Mouse (Mus musculus): ENCODE results near the gene Olfr54. TPM values are rescaled to one million over a fixed set of nuclear protein-coding genes. Genes with fewer than 3 reads are reported as not detected.
"Not testable (repeated sequence)": the region's sequence is repeated elsewhere in the genome, so short reads cannot be mapped to it uniquely, and the experiment has no call there.

The Olfr54 gene
- polyA plus RNA-seq, 1 experiment from 2014 or later, result not detected

DNA sequence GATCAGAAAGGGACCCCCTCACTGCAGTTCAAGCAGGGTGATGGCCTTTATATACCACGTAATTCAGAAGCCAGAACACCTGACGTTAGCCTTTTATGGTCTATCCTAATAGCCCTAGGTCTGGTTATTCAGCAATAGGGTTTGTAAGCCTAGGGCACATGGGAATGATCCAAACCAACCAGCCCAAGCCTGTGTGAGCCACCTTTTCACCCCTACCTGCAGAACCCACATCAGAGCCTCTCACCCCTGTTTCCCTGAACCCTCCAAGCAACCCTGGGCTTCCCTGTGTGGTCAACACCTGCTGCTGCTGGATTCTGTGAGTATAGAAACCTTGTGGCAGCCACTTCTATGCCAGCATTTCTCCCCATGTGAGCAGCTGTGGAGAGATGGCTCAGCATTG lies 16.2 kb downstream of the Olfr54 start:
- Histone ChIP-seq H3K4me2 (ENCODE audit: low read length) (no peak overlapping the region), H3K27me3 (replicated peaks; ENCODE audit: control insufficient read depth, insufficient read depth, low read length) (no peaks in the 10 kb centered on the region), H3K27ac (ENCODE audit: low read depth, low read length) (no peak overlapping the region), H3K4me1 (ENCODE audit: control insufficient read depth, insufficient read depth, low read depth, low read length) (no peaks in the 10 kb centered on the region), H3K4me3 (ENCODE audit: low read length) (no peak overlapping the region), H3K9ac (ENCODE audit: low read depth, low read length) (no peak overlapping the region), H3K9me3 (ENCODE audit: control insufficient read depth, low read length) (no peaks in the 10 kb centered on the region), H3K36me3 (ENCODE audit: control insufficient read depth, insufficient read depth, low read length) (no peaks in the 10 kb centered on the region)
- no peak for ATAC-seq
- WGBS, result 71% methylated on average over 2 of the region's 2 CpGs

DNA sequence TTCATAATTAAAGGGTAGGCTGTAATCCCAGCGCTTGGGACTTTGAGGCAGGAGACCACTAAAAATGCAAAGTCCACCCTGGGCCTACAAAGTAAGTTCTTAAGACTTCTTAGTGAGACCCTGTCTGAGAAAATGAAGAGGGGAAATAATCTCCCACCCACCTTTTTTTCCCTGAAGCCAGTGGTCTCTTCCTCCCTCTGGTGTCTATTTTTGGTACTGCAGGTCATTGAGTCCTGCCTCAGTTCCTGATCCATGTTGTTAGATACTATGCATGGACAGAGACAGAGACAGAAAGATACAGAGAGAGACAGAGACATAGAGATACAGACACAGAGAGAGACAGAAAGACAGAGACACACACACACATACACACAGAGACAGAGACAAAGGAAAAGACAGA lies 18.8 kb downstream of the Olfr54 start:
- WGBS, result 32% methylated on average over 1 of the region's 1 CpGs
- no peaks in the 10 kb centered on the region for H3K36me3 ChIP-seq (ENCODE audit: control insufficient read depth, insufficient read depth, low read length)
- ATAC-seq, result no peak
- no peak overlapping the region for H3K4me2 ChIP-seq (ENCODE audit: low read length)
- no peak overlapping the region for H3K9ac ChIP-seq (ENCODE audit: low read depth, low read length)
- no peak overlapping the region for H3K27ac ChIP-seq (ENCODE audit: low read depth, low read length)
- H3K27me3 ChIP-seq (replicated peaks; ENCODE audit: control insufficient read depth, insufficient read depth, low read length), result no peaks in the 10 kb centered on the region
- H3K4me1 ChIP-seq (ENCODE audit: control insufficient read depth, insufficient read depth, low read depth, low read length), result no peaks in the 10 kb centered on the region
- no peak overlapping the region for H3K4me3 ChIP-seq (ENCODE audit: low read length)
- no peaks in the 10 kb centered on the region for H3K9me3 ChIP-seq (ENCODE audit: control insufficient read depth, low read length)

DNA sequence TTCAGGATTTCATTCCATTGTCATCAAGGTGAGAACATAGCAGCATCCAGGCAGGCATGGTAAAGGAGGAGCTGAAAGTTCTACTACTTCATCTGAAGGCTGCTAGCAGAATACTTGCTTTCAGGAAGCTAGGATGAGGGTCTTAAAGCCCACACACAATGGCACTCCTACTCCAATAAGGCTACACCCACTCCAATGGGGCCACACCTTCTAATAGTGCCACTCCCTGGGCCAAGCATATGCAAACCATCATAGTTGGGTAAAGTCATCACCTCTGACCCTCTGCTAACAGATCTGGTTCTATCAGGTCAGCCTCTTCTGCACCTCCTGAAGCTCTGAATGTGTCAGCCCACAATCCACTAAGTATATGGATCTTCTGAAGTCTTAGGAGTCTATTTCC lies 20.1 kb downstream of the Olfr54 start:
- H3K4me2 ChIP-seq (ENCODE audit: low read length); H3K27me3 ChIP-seq (replicated peaks; ENCODE audit: control insufficient read depth, insufficient read depth, low read length); H3K4me3 ChIP-seq (ENCODE audit: low read length); H3K9ac ChIP-seq (ENCODE audit: low read depth, low read length); H3K27ac ChIP-seq (ENCODE audit: low read depth, low read length); H3K9me3 ChIP-seq (ENCODE audit: control insufficient read depth, low read length); ATAC-seq; H3K4me1 ChIP-seq (ENCODE audit: control insufficient read depth, insufficient read depth, low read depth, low read length); H3K36me3 ChIP-seq (ENCODE audit: control insufficient read depth, insufficient read depth, low read length): not testable (repeated sequence)

DNA sequence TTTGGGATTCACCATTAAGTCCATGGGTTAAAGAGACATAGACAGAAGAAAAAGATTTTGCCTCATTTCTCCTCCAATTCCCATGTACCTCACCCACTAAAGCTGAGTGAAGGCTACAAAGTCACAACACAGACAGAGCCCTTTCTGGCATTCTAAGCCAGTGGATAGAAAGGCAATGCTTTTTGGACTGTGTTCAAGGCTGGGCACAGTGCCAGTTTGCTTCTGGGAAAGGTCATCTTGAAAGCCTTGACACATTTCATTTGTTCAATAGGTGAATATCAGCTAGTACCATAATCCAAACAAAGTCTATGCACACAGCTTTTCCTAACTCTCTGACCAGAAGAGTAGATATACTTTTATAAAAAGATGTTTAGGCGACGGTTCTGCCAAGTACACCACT lies 21.9 kb downstream of the Olfr54 start:
- Histone ChIP-seq H3K9ac (ENCODE audit: low read depth, low read length) (no peak overlapping the region), H3K4me1 (ENCODE audit: control insufficient read depth, insufficient read depth, low read depth, low read length) (no peaks in the 10 kb centered on the region), H3K27ac (ENCODE audit: low read depth, low read length) (no peak overlapping the region), H3K4me3 (ENCODE audit: low read length) (no peak overlapping the region), H3K36me3 (ENCODE audit: control insufficient read depth, insufficient read depth, low read length) (no peaks in the 10 kb centered on the region), H3K27me3 (replicated peaks; ENCODE audit: control insufficient read depth, insufficient read depth, low read length) (no peaks in the 10 kb centered on the region), H3K9me3 (ENCODE audit: control insufficient read depth, low read length) (no peaks in the 10 kb centered on the region), H3K4me2 (ENCODE audit: low read length) (no peak overlapping the region)
- no peak for ATAC-seq
- WGBS, result 91% methylated on average over 2 of the region's 2 CpGs

DNA sequence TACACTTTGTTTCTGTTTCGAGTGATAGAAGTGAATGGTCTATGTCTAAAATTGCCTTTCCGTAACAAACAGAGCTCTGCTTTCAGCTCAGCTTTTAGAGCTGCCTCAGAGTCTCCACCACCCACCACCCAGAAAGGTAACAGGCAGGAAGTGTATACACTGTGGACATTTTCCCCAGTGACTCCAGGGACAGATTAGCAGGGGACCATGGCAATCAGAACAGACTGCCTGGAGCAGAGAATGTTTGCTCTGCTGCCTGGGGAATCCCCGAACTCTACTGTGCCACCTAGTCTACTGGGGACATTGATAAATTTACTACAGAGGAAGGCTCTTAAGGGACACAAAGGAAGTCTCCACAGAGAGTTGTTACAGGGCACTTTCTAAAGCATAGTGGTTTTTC lies 30.7 kb downstream of the Olfr54 start:
- H3K4me2 ChIP-seq (ENCODE audit: low read length); H3K9me3 ChIP-seq (ENCODE audit: control insufficient read depth, low read length); H3K4me1 ChIP-seq (ENCODE audit: control insufficient read depth, insufficient read depth, low read depth, low read length); H3K4me3 ChIP-seq (ENCODE audit: low read length); H3K27me3 ChIP-seq (replicated peaks; ENCODE audit: control insufficient read depth, insufficient read depth, low read length); H3K27ac ChIP-seq (ENCODE audit: low read depth, low read length); ATAC-seq; H3K36me3 ChIP-seq (ENCODE audit: control insufficient read depth, insufficient read depth, low read length); H3K9ac ChIP-seq (ENCODE audit: low read depth, low read length): not testable (repeated sequence)
- 70% methylated on average over 3 of the region's 3 CpGs for WGBS

DNA sequence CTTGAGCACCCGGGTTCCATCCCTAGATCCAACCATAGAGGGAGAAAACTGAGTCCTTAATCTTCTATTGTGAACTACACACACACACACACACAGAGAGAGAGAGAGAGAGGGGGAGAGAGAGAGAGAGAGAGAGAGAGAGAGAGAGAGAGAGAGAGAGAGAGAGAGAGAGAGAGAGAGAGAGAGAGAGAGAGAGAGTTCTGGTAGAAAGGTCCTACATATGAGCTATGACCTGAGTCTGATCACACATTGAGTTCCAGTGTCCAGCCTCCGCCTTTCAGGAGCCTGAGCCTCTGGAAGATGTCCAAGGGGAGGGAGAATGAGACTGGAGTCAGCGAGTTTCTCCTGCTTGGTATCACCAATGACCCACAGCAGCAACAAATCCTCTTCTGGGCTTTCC lies 33.8 kb downstream of the Olfr54 start, which contains the start of gene Olfr1375:
TSS of gene Olfr1375 (plus strand) at position 301 of the 400 bp plus-strand sequence.
- not testable (repeated sequence) for H3K9ac ChIP-seq (ENCODE audit: low read depth, low read length); H3K4me3 ChIP-seq (ENCODE audit: low read length); H3K4me2 ChIP-seq (ENCODE audit: low read length); H3K27me3 ChIP-seq (replicated peaks; ENCODE audit: control insufficient read depth, insufficient read depth, low read length); ATAC-seq; H3K36me3 ChIP-seq (ENCODE audit: control insufficient read depth, insufficient read depth, low read length); H3K4me1 ChIP-seq (ENCODE audit: control insufficient read depth, insufficient read depth, low read depth, low read length); H3K9me3 ChIP-seq (ENCODE audit: control insufficient read depth, low read length); H3K27ac ChIP-seq (ENCODE audit: low read depth, low read length)
- WGBS, result 72% methylated on average over 3 of the region's 3 CpGs

DNA sequence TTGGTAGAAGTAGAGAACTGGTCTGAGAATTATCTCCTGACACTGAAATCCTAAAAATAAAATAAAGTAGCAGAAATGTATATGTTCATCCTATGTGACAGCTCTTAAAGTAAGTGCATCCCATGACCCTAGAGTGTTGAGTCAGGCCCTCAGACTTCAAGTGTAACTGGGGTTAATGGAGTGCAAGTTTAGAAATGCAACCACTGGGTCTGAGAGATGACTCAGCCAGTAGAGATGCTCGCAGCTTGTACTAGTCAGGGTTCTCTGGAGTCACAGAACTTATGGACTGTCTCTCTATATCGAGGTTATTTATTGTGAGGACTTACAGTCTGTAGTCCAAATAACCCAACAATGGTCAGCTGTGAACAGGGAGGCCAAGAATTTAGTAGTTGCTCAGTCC lies 37.6 kb downstream of the Olfr54 start:
- H3K9me3 ChIP-seq (ENCODE audit: control insufficient read depth, low read length), result no peaks in the 10 kb centered on the region
- no peak for ATAC-seq
- H3K4me1 ChIP-seq (ENCODE audit: control insufficient read depth, insufficient read depth, low read depth, low read length), result no peaks in the 10 kb centered on the region
- no peak overlapping the region for H3K4me2 ChIP-seq (ENCODE audit: low read length)
- no peak overlapping the region for H3K27ac ChIP-seq (ENCODE audit: low read depth, low read length)
- 66% methylated on average over 2 of the region's 2 CpGs for WGBS
- H3K27me3 ChIP-seq (replicated peaks; ENCODE audit: control insufficient read depth, insufficient read depth, low read length), result no peaks in the 10 kb centered on the region
- no peak overlapping the region for H3K9ac ChIP-seq (ENCODE audit: low read depth, low read length)
- H3K36me3 ChIP-seq (ENCODE audit: control insufficient read depth, insufficient read depth, low read length), result no peaks in the 10 kb centered on the region
- H3K4me3 ChIP-seq (ENCODE audit: low read length), result no peak overlapping the region

DNA sequence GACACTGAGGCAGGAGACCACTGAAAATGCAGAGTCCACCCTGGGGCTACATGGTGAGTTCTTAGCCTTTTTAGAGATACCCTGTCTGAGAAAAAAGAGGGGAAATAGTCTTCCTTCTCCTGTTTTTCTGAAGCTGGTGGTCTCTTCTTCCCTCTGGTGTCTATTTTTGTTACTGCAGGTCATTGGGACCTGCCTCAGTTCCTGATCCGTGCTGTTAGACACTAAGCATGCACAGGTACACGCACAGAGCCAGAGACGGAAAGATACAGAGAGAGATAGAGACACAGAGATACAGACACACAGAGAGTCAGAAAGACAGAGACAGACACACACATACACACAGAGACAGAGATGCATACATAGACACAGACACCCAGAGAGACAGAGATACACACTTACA lies 39.2 kb downstream of the Olfr54 start:
- no peak for ATAC-seq
- 46% methylated on average over 3 of the region's 3 CpGs for WGBS

DNA sequence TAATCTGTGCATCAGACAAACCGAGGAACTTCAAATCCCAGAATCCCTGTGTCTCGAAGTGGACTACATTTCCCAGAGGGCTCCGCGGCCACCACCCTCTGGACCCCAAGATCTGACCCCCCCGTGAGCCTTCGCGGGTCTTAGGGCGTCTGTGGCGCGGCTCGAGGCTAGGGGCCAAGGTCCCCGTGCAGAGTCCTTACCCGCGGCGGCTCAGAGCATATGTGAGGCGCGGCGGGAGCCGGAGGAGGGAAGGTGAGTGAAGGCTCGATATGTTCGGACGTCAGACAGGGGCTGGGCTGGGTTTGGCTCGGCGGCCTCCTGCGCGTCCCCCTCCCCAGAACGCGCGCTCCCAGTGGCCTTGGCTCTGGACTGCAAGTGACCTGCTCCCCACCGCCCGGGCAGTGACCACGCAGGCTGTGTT lies 45.1 kb downstream of the Olfr54 start, which contains the start of gene Zfp354a:
TSS of gene Zfp354a (plus strand) at position 107 of the 421 bp plus-strand sequence.
- H3K27ac ChIP-seq (ENCODE audit: low read depth, low read length), result peak within 1 kb of the TSS; percentile 78
- peak within 1 kb of the TSS; percentile 98 for H3K9ac ChIP-seq (ENCODE audit: low read depth, low read length)
- ATAC-seq, result peak; percentile 96
- peak within 1 kb of the TSS; percentile 85 for H3K4me2 ChIP-seq (ENCODE audit: low read length)
- H3K36me3 ChIP-seq (ENCODE audit: control insufficient read depth, insufficient read depth, low read length), result peaks cover 14% of the 10 kb centered on the region
- H3K9me3 ChIP-seq (ENCODE audit: control insufficient read depth, low read length), result no peaks in the 10 kb centered on the region
- H3K27me3 ChIP-seq (replicated peaks; ENCODE audit: control insufficient read depth, insufficient read depth, low read length), result no peaks in the 10 kb centered on the region
- peaks cover 10% of the 10 kb centered on the region for H3K4me1 ChIP-seq (ENCODE audit: control insufficient read depth, insufficient read depth, low read depth, low read length)
- H3K4me3 ChIP-seq (ENCODE audit: low read length), result peak within 1 kb of the TSS; percentile 89
- under 1% methylated on average over 32 of the region's 32 CpGs for WGBS

More for the DNA sequence above, 39.2 kb downstream of the Olfr54 start:
- H3K36me3 ChIP-seq (ENCODE audit: control insufficient read depth, insufficient read depth, low read length), result no peaks in the 10 kb centered on the region
- no peak overlapping the region for H3K27ac ChIP-seq (ENCODE audit: low read depth, low read length)
- H3K9me3 ChIP-seq (ENCODE audit: control insufficient read depth, low read length), result no peaks in the 10 kb centered on the region
- H3K9ac ChIP-seq (ENCODE audit: low read depth, low read length), result no peak overlapping the region
- no peaks in the 10 kb centered on the region for H3K27me3 ChIP-seq (replicated peaks; ENCODE audit: control insufficient read depth, insufficient read depth, low read length)
- H3K4me2 ChIP-seq (ENCODE audit: low read length), result no peak overlapping the region
- H3K4me1 ChIP-seq (ENCODE audit: control insufficient read depth, insufficient read depth, low read depth, low read length), result no peaks in the 10 kb centered on the region
- no peak overlapping the region for H3K4me3 ChIP-seq (ENCODE audit: low read length)

DNA sequence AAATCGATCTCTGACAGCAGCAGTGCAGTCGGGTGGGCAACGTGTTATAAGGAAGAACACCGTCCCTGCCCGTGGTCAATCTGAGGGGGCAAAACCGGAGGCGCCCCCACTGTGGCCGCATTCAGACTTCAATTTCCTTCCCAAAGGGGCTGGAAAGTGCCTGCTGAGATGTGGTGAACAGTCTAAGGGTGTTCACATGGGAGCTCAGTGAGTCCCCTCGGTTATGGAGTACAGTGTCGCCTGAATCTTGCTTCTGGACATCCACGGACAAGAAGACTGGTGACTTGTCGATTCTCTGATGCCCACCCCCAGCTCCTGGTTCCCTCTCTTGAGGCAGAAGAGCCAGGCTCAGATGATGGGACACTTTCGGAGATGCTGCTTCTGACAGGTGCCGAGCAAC lies 45.6 kb downstream of the Olfr54 start:
- WGBS, result 12% methylated on average over 14 of the region's 14 CpGs
- H3K4me2 ChIP-seq (ENCODE audit: low read length), result peak overlapping the region; percentile 85
- peak overlapping the region; percentile 98 for H3K9ac ChIP-seq (ENCODE audit: low read depth, low read length)
- no peak; the same call in 1 of the 2 replicates for ATAC-seq
- peak overlapping the region; percentile 89 for H3K4me3 ChIP-seq (ENCODE audit: low read length)
- H3K9me3 ChIP-seq (ENCODE audit: control insufficient read depth, low read length), result no peaks in the 10 kb centered on the region
- peaks cover 18% of the 10 kb centered on the region for H3K36me3 ChIP-seq (ENCODE audit: control insufficient read depth, insufficient read depth, low read length)
- no peaks in the 10 kb centered on the region for H3K27me3 ChIP-seq (replicated peaks; ENCODE audit: control insufficient read depth, insufficient read depth, low read length)
- peak overlapping the region; percentile 78 for H3K27ac ChIP-seq (ENCODE audit: low read depth, low read length)
- peaks cover 10% of the 10 kb centered on the region for H3K4me1 ChIP-seq (ENCODE audit: control insufficient read depth, insufficient read depth, low read depth, low read length)

Data from hindbrain, embryonic 16.5 days (tissue).